Mouse (Mus musculus): ENCODE results near the gene Kif1b.

- TF ChIP-seq CTCF (IDR thresholded peaks at IDR 0.05; ENCODE audit: borderline replicate concordance, extremely low read depth, insufficient read depth, insufficient read length) (no peak), POLR2A (IDR thresholded peaks at IDR 0.05; ENCODE audit: borderline replicate concordance, extremely low read depth, insufficient read depth, insufficient read length, poor library complexity, severe bottlenecking) (no peak)
Measured at GRCm38 (mm10) chr4:149254827-149255226, 52.7 kb downstream of the Kif1b start.

All from brain, embryonic 14.5 days (tissue).